8 mouse cellular contexts compared by ENCODE assay signal in genomic region chr10:53518599-53518913, GRCm38 (mm10).
DNase-seq lines count a peak whose midpoint lies in the region; ATAC-seq lines count a peak whose summit lies in the region.
"Had no signal": no experiment of that assay in that cellular context is flagged by ENCODE, and none has a peak within 500 bp of the region (broad histone marks: within the 10 kb centered on the region; RNA-seq: fewer than 3 reads in every experiment).

No protein-coding gene starts in this region.

- no peak for ATAC-seq in liver, embryonic 11.5 days (replicated peaks; ENCODE audit: low FRiP score)
- ATAC-seq in liver, embryonic 12.5 days, result no peak
- no peak for ATAC-seq in embryonic facial prominence, embryonic 15.5 days (ENCODE audit: insufficient number of reproducible peaks, low FRiP score, low TSS enrichment, low read depth)
- no peak for ATAC-seq in hindbrain, embryonic 11.5 days (ENCODE audit: low FRiP score)
- peak; percentile 61; the same call in 1 of the 2 replicates for ATAC-seq in neural tube, embryonic 15.5 days (ENCODE audit: low FRiP score)

- no peak overlapping the region for H3K4me3 ChIP-seq in liver, embryonic 11.5 days (ENCODE audit: low read depth, low read length)
- no peak overlapping the region for H3K4me3 ChIP-seq in liver, embryonic 12.5 days
- no peak overlapping the region for H3K4me3 ChIP-seq in embryonic facial prominence, embryonic 15.5 days (replicated peaks)
- no peak overlapping the region for H3K4me3 ChIP-seq in hindbrain, embryonic 11.5 days (ENCODE audit: low read depth, low read length)
- no peak overlapping the region for H3K4me3 ChIP-seq in neural tube, embryonic 15.5 days (replicated peaks)

- H3K27me3 ChIP-seq in liver, embryonic 11.5 days (replicated peaks; ENCODE audit: control insufficient read depth, insufficient read depth, low read length), result no peaks in the 10 kb centered on the region
- H3K27me3 ChIP-seq in liver, embryonic 12.5 days (replicated peaks), result no peaks in the 10 kb centered on the region
- H3K27me3 ChIP-seq in embryonic facial prominence, embryonic 15.5 days, result no peaks in the 10 kb centered on the region
- H3K27me3 ChIP-seq in hindbrain, embryonic 11.5 days (ENCODE audit: control insufficient read depth, insufficient read depth, low read length), result no peaks in the 10 kb centered on the region
- no peaks in the 10 kb centered on the region for H3K27me3 ChIP-seq in neural tube, embryonic 15.5 days (replicated peaks)

- H3K9ac ChIP-seq in liver, embryonic 11.5 days (ENCODE audit: low read depth, low read length), result no peak overlapping the region
- H3K9ac ChIP-seq in liver, embryonic 12.5 days, result no peak overlapping the region
- H3K9ac ChIP-seq in embryonic facial prominence, embryonic 15.5 days, result no peak overlapping the region
- no peak overlapping the region for H3K9ac ChIP-seq in hindbrain, embryonic 11.5 days (ENCODE audit: low read depth, low read length)
- H3K9ac ChIP-seq in neural tube, embryonic 15.5 days (replicated peaks), result no peak overlapping the region

- DNase-seq in liver, embryonic 11.5 days (ENCODE audit: low spot score), result no peak
- DNase-seq in hindbrain, embryonic 11.5 days (ENCODE audit: low spot score), result peak; percentile 9
- no peak for DNase-seq in cerebellum, postnatal 25 days
- no peak for DNase-seq in adrenal gland, adult 2 months
- DNase-seq: cerebellum, adult 9-10 months had no signal

- H3K4me1 ChIP-seq in liver, embryonic 11.5 days (replicated peaks; ENCODE audit: control insufficient read depth, insufficient read depth, low read length), result no peaks in the 10 kb centered on the region
- H3K4me1 ChIP-seq in liver, embryonic 12.5 days, result no peaks in the 10 kb centered on the region
- peaks cover 12% of the 10 kb centered on the region for H3K4me1 ChIP-seq in embryonic facial prominence, embryonic 15.5 days
- H3K4me1 ChIP-seq in hindbrain, embryonic 11.5 days (replicated peaks; ENCODE audit: control insufficient read depth, insufficient read depth, low read length), result no peaks in the 10 kb centered on the region
- H3K4me1 ChIP-seq in neural tube, embryonic 15.5 days, result peaks cover 14% of the 10 kb centered on the region

- H3K9me3 ChIP-seq in liver, embryonic 11.5 days (ENCODE audit: control insufficient read depth, low read length), result no peaks in the 10 kb centered on the region
- H3K9me3 ChIP-seq in liver, embryonic 12.5 days (replicated peaks), result no peaks in the 10 kb centered on the region
- no peaks in the 10 kb centered on the region for H3K9me3 ChIP-seq in embryonic facial prominence, embryonic 15.5 days (replicated peaks)
- no peaks in the 10 kb centered on the region for H3K9me3 ChIP-seq in hindbrain, embryonic 11.5 days (ENCODE audit: control insufficient read depth, low read length)
- no peaks in the 10 kb centered on the region for H3K9me3 ChIP-seq in neural tube, embryonic 15.5 days (replicated peaks)

- no peak overlapping the region for H3K4me2 ChIP-seq in liver, embryonic 11.5 days
- no peak overlapping the region for H3K4me2 ChIP-seq in liver, embryonic 12.5 days
- H3K4me2 ChIP-seq in embryonic facial prominence, embryonic 15.5 days (replicated peaks), result no peak overlapping the region; the same call in 1 of the 2 replicates
- no peak overlapping the region for H3K4me2 ChIP-seq in hindbrain, embryonic 11.5 days (replicated peaks; ENCODE audit: low read depth, low read length)
- H3K4me2 ChIP-seq in neural tube, embryonic 15.5 days, result 0 out of 2 replicates have a peak overlapping the region, but pooled peaks have one; percentile 0

- 0 out of 2 replicates have a peak overlapping the region, but pooled peaks have one; percentile 50 for H3K27ac ChIP-seq in liver, embryonic 11.5 days (ENCODE audit: low read depth, low read length)
- no peak overlapping the region for H3K27ac ChIP-seq in liver, embryonic 12.5 days
- H3K27ac ChIP-seq in embryonic facial prominence, embryonic 15.5 days (replicated peaks), result peak overlapping the region; percentile 72
- H3K27ac ChIP-seq in hindbrain, embryonic 11.5 days (ENCODE audit: low read depth, low read length), result no peak overlapping the region
- H3K27ac ChIP-seq in neural tube, embryonic 15.5 days (replicated peaks), result peak overlapping the region; percentile 70

- no peaks in the 10 kb centered on the region for H3K36me3 ChIP-seq in liver, embryonic 11.5 days (ENCODE audit: control insufficient read depth, insufficient read depth, low read length)
- H3K36me3 ChIP-seq in liver, embryonic 12.5 days, result no peaks in the 10 kb centered on the region
- H3K36me3 ChIP-seq in embryonic facial prominence, embryonic 15.5 days, result no peaks in the 10 kb centered on the region
- no peaks in the 10 kb centered on the region for H3K36me3 ChIP-seq in hindbrain, embryonic 11.5 days (ENCODE audit: control insufficient read depth, insufficient read depth, low read length)
- no peaks in the 10 kb centered on the region for H3K36me3 ChIP-seq in neural tube, embryonic 15.5 days

- WGBS in liver, embryonic 11.5 days, result 70% methylated on average over 8 of the region's 8 CpGs
- 66% methylated on average over 8 of the region's 8 CpGs for WGBS in liver, embryonic 12.5 days (ENCODE audit: insufficient replicate concordance)
- 29% methylated on average over 8 of the region's 8 CpGs for WGBS in embryonic facial prominence, embryonic 15.5 days
- WGBS in hindbrain, embryonic 11.5 days, result 55% methylated on average over 8 of the region's 8 CpGs
- WGBS in neural tube, embryonic 15.5 days, result 32% methylated on average over 8 of the region's 8 CpGs

Comparison
In these comparisons a context has a peak if more than half of its experiments do, and no peak if none do; other contexts are left out.
1. H3K27ac ChIP-seq: peak in liver, embryonic 11.5 days (single experiment), embryonic facial prominence, embryonic 15.5 days (single experiment) and neural tube, embryonic 15.5 days (single experiment); none in liver, embryonic 12.5 days (single experiment) and hindbrain, embryonic 11.5 days (single experiment).